Mouse (Mus musculus) myocyte (in vitro differentiated cells): ENCODE measurements around the gene Trip4. TPM values are rescaled to one million over a fixed set of nuclear protein-coding genes. Genes with fewer than 3 reads are reported as not detected.

Experiments used
- H3K27me3 ChIP-seq: one replicate; pipeline ENCODE4 v1.6.1; 2011; ENCODE audit not compliant: control insufficient read depth, insufficient read depth, insufficient read length
- H3K36me3 ChIP-seq: one replicate; pipeline ENCODE4 v1.6.1; 2011; ENCODE audit not compliant: control insufficient read depth, insufficient read depth
- H3K4me2 ChIP-seq: one replicate; pipeline ENCODE4 v1.6.1; 2011; ENCODE audit warnings: low read depth, control low read depth
- H3K4me3 ChIP-seq: one replicate; pipeline ENCODE4 v1.5.1; 2011; ENCODE audit warnings: mild to moderate bottlenecking, control low read depth, moderate library complexity
- H3K79me2 ChIP-seq: one replicate; pipeline ENCODE4 v1.6.1; 2011; ENCODE audit not compliant: control insufficient read depth, insufficient read depth
- H3ac ChIP-seq: one replicate; pipeline ENCODE4 v1.6.1; 2011; ENCODE audit not compliant: control insufficient read depth, insufficient read length
- CEBPB ChIP-seq: IDR thresholded peaks from 2 replicates; pipeline ENCODE4 v1.6.1; 2011; ENCODE audit warnings: mild to moderate bottlenecking, moderate library complexity; ENCODE audit not compliant: poor library complexity, insufficient read depth, severe bottlenecking
- E2F4 ChIP-seq: IDR thresholded peaks from one replicate; pipeline ENCODE4 v1.6.1; 2011; ENCODE audit warnings: mild to moderate bottlenecking, control low read depth, moderate library complexity; ENCODE audit not compliant: insufficient read depth
- MAX ChIP-seq: IDR thresholded peaks from one replicate; pipeline ENCODE4 v1.6.1; 2011; ENCODE audit warnings: low read depth, mild to moderate bottlenecking, control low read depth
- MYOD1 ChIP-seq, 3 experiments: IDR thresholded peaks; one replicate each; pipeline ENCODE4 v1.6.1; 2011; ENCODE audit warnings: control low read depth in 2 of 3, low read depth in 2 of 3, mild to moderate bottlenecking in 2 of 3, moderate library complexity in 1 of 3; ENCODE audit not compliant: insufficient read length in 2 of 3, control insufficient read depth in 1 of 3
- MYOG ChIP-seq, 3 experiments: IDR thresholded peaks; one replicate each; pipeline ENCODE4 v1.6.1; 2011; ENCODE audit warnings: control low read depth in 2 of 3, low read depth in 2 of 3, mild to moderate bottlenecking in 2 of 3; ENCODE audit not compliant: insufficient read length in 2 of 3, control insufficient read depth in 1 of 3, insufficient read depth in 1 of 3
- POLR2A ChIP-seq: IDR thresholded peaks from one replicate; pipeline ENCODE4 v1.6.1; 2011; ENCODE audit warnings: low read depth, mild to moderate bottlenecking, control low read depth, moderate library complexity; ENCODE audit not compliant: insufficient read length
- POLR2AphosphoS2 ChIP-seq: IDR thresholded peaks from one replicate; pipeline ENCODE4 v1.6.1; 2011; ENCODE audit warnings: low read depth, control low read depth; ENCODE audit not compliant: insufficient read length
- REST ChIP-seq: IDR thresholded peaks from one replicate; pipeline ENCODE4 v1.6.1; 2011; ENCODE audit warnings: mild to moderate bottlenecking, control low read depth, moderate library complexity; ENCODE audit not compliant: insufficient read depth, insufficient read length
- SRF ChIP-seq: IDR thresholded peaks from one replicate; pipeline ENCODE4 v1.6.1; 2011; ENCODE audit warnings: low read depth; ENCODE audit not compliant: control insufficient read depth, insufficient read length
- TCF12 ChIP-seq: IDR thresholded peaks from one replicate; pipeline ENCODE4 v1.6.1; 2011; ENCODE audit warnings: mild to moderate bottlenecking, control low read depth; ENCODE audit not compliant: poor library complexity, insufficient read depth, severe bottlenecking
- TCF3 ChIP-seq: IDR thresholded peaks from one replicate; pipeline ENCODE4 v1.6.1; 2011; ENCODE audit warnings: low read depth, control low read depth; ENCODE audit not compliant: insufficient read length
- USF1 ChIP-seq: IDR thresholded peaks from one replicate; pipeline ENCODE4 v1.6.1; 2011; ENCODE audit warnings: low read depth, mild to moderate bottlenecking, control low read depth, moderate library complexity
- polyA plus RNA-seq: library from polyadenylated mRNA; unstranded; fragments of >200 nt; fragmentation: generic; extraction: Trizol; gene quantifications from one replicate; pipeline ENCODE4 v1.2.1, GENCODE M21; 2012; ENCODE audit warnings: missing spikeins

Trip4 gene
- polyA plus RNA-seq = 9.0 TPM

DNA sequence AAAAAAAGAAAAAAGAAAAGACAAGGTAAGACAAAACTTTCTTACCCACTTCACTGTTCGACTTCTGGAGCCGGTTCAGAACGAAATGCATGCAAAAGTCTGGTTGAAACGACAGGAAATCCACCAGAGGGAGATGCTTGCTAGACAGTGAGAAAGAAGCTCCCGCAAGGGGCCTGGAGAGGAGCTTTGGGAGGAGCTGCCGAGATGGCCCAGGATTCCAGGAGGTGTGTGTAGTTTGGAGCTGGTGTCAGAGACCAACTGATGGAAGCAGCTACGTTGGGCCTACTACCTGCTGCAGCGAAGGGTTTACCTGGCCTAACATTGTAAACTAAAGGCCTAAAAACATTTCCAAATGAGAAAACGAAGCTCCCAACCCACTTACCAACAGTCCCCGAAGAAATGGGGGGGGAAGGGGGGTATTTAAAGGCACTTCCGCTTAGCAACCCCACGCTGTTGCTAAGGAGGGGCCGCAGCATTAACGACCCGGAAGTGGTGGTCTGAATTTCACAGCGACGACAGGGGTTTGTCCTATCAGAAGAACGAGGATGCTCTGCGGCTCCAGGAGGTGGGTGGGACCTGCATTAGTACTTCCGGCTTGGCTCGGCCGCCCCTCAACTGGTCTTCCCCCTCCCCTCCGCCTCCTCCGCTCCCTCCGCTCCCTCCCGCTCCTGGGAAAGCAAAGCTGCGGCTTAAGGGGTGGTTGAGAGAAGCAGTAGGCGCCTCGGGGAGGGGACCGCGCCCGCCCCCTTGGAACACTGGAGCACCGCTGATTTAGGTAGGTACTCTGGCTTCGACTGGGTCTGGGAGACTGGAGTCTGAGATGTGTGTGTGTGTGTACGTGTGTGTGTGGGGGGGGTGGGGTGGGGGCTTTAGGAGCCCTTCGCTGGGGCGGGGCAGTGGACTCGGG, at the start of gene Trip4, which contains the start of gene Csnk1g1:
TSS of gene Trip4 (minus strand) at position 401 of the 907 bp plus-strand sequence.
TSS of gene Csnk1g1 (plus strand) at position 531 of the 907 bp plus-strand sequence.
- H3K4me2 ChIP-seq = peak within 1 kb of the TSS; percentile 83
- H3K27me3 ChIP-seq = no peaks in the 10 kb centered on the region
- no peak for TF ChIP-seq E2F4
- no peak for TF ChIP-seq USF1
- TF ChIP-seq POLR2AphosphoS2 = peak; percentile 70
- peak; percentile 34 for TF ChIP-seq POLR2A
- no peak for TF ChIP-seq MAX
- TF ChIP-seq MYOG (IDR thresholded peaks at IDR 0.05; ENCODE audit: control insufficient read depth in 1 of 3, insufficient read depth in 1 of 3, insufficient read length in 2 of 3, low read depth in 2 of 3) = peak in 1 of 3 experiments; percentile 6
- H3ac ChIP-seq = peak within 1 kb of the TSS; percentile 10
- H3K4me3 ChIP-seq = peak within 1 kb of the TSS; percentile 90
- H3K79me2 ChIP-seq = peaks cover 44% of the 10 kb centered on the region
- H3K36me3 ChIP-seq = peaks cover 3% of the 10 kb centered on the region

DNA sequence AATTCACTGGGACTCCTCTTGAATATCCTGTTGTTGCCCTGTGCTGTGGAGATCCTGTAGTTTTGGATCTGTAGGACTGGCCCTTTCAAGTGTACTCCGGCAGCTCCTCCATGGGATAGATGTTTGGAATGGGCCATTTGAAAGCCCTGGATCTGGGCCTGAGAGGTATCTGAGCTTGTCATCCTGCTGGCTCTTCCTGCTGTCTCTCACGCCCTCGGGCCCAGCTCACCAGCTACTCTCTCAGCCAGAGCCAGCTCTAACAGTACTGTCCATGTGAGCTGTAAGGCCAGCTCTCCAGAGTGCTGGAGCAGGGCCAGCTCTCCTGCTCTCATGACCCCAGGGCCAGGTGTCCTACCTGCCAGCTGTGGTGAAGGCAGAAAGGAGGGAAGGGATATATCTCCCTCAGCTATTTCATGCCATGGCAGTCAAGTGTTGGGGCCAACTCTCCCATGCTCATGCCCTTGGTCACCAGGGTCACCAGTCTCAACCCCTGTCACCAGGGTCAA, 42.5 kb upstream of the Trip4 start:
- TF ChIP-seq SRF (no peak), MYOG (IDR thresholded peaks at IDR 0.05; ENCODE audit: control insufficient read depth in 1 of 3, insufficient read depth in 1 of 3, insufficient read length in 2 of 3, low read depth in 2 of 3) (no peak), TCF12 (no peak), CEBPB (no peak), MYOD1 (IDR thresholded peaks at IDR 0.05; ENCODE audit: control insufficient read depth in 1 of 3, insufficient read length in 2 of 3, low read depth in 2 of 3) (no peak), POLR2A (no peak), USF1 (no peak), REST (no peak), E2F4 (no peak), MAX (no peak), TCF3 (no peak)
- Histone ChIP-seq H3ac (no peak overlapping the region), H3K36me3 (peaks cover 10% of the 10 kb centered on the region), H3K79me2 (peaks cover 13% of the 10 kb centered on the region), H3K27me3 (no peaks in the 10 kb centered on the region), H3K4me3 (no peak overlapping the region), H3K4me2 (no peak overlapping the region)

DNA sequence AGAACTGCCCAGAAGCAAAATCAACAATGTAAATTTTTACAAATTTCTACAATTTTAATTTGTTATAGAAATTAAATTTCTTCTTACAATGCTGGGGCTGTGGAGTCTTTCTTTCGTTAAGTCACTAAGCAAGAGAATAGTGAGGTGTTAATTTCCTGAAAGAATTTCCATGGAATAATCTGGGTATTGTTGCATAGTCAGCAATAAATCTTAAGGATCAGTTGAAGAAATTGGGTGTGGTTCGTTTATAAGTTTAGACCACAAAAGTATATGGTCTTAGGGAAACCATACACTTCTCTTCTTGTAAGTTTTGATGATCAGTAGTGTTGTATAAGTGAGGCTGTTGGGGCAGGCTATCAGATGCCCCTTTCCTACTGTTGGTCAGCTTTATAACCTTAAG, 29.0 kb upstream of the Trip4 start:
- Histone ChIP-seq H3K79me2 (peaks cover 41% of the 10 kb centered on the region), H3K4me2 (no peak overlapping the region), H3K4me3 (no peak overlapping the region), H3K36me3 (no peaks in the 10 kb centered on the region), H3K27me3 (no peaks in the 10 kb centered on the region), H3ac (no peak overlapping the region)
- TF ChIP-seq POLR2A (no peak), MYOD1 (IDR thresholded peaks at IDR 0.05; ENCODE audit: control insufficient read depth in 1 of 3, insufficient read length in 2 of 3, low read depth in 2 of 3) (no peak), USF1 (no peak), MYOG (IDR thresholded peaks at IDR 0.05; ENCODE audit: control insufficient read depth in 1 of 3, insufficient read depth in 1 of 3, insufficient read length in 2 of 3, low read depth in 2 of 3) (no peak), SRF (no peak), CEBPB (no peak), TCF3 (no peak), E2F4 (no peak), MAX (no peak), POLR2AphosphoS2 (no peak), REST (no peak), TCF12 (no peak)

DNA sequence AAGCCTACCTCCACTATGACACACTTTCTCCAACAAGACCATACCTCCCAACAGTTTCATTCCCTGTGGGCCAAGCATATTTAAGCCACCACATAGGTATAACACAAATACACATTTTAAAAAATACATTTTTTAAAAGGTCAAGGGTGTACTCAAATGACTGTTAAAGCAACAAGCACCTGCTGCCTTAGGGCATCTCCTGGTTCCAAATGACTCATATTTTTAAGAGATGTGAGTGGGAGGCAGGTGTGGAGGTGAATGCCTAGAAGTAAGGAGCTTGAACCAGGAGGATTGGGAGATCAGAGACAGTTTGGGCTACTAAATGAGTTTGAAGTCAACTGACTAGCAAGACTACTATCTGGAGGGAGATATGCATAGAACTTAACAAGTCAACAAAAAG, 21.2 kb upstream of the Trip4 start:
- peaks cover 83% of the 10 kb centered on the region for H3K79me2 ChIP-seq
- no peak overlapping the region for H3K4me3 ChIP-seq
- H3K27me3 ChIP-seq = no peaks in the 10 kb centered on the region
- no peaks in the 10 kb centered on the region for H3K36me3 ChIP-seq
- no peak overlapping the region for H3ac ChIP-seq
- no peak for TF ChIP-seq E2F4
- TF ChIP-seq POLR2A = no peak
- no peak for TF ChIP-seq MYOD1 (IDR thresholded peaks at IDR 0.05; ENCODE audit: control insufficient read depth in 1 of 3, insufficient read length in 2 of 3, low read depth in 2 of 3)
- TF ChIP-seq SRF = no peak
- TF ChIP-seq CEBPB = no peak
- no peak for TF ChIP-seq MAX
- no peak for TF ChIP-seq TCF12
- no peak for TF ChIP-seq TCF3
- TF ChIP-seq POLR2AphosphoS2 = no peak
- H3K4me2 ChIP-seq = no peak overlapping the region

DNA sequence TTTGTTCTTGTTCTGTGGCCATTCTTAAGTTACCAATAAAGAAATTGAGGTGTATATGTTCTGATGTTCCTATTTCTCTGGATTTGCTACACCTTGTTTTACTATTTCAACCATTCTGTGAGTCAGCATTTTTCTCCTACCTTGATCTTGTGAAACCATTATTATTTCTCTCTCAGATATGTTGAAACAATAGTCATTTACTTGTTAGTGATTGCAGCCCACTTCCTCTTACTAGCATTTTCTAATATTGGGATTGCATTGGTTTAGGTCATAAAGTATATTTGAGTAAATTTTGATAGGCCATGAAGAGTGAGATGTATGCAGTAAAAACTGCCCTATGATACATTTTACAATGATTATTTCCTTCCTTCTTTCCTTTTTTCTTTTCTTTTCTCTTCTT, 19.9 kb upstream of the Trip4 start:
- no peaks in the 10 kb centered on the region for H3K27me3 ChIP-seq
- no peak overlapping the region for H3ac ChIP-seq
- H3K4me2 ChIP-seq = no peak overlapping the region
- TF ChIP-seq MYOG (IDR thresholded peaks at IDR 0.05; ENCODE audit: control insufficient read depth in 1 of 3, insufficient read depth in 1 of 3, insufficient read length in 2 of 3, low read depth in 2 of 3) (no peak), REST (no peak), TCF3 (no peak)
- peaks cover 74% of the 10 kb centered on the region for H3K79me2 ChIP-seq
- H3K36me3 ChIP-seq = no peaks in the 10 kb centered on the region
- H3K4me3 ChIP-seq = no peak overlapping the region
